Mouse (Mus musculus) urinary bladder, postnatal 4 days (tissue): ENCODE data around the gene Hif3a.

ENCODE experiments used
- DNase-seq, 2 experiments: peaks; one replicate each; pipeline ENCODE4 v3.0.0; 2021 to 2022; ENCODE audit warnings: low spot score in 2 of 2

The Hif3a gene

GRCm38 (mm10) chr7:16992451-16992807 is 69.8 kb downstream of the Hif3a start, which contains the start of gene Ccdc8:
TSS of gene Ccdc8 (plus strand) at chr7:16992708.
- DNase-seq = no peak

GRCm38 (mm10) chr7:16991681-16992450 is 70.4 kb downstream of the Hif3a start:
- DNase-seq = peak in 1 of 2 experiments; percentile 59

GRCm38 (mm10) chr7:16990006-16990744 is 72.1 kb downstream of the Hif3a start:
- DNase-seq = peak in 1 of 2 experiments; percentile 24

GRCm38 (mm10) chr7:16988405-16988804 is 73.8 kb downstream of the Hif3a start:
- DNase-seq = peak in 1 of 2 experiments; percentile 84

GRCm38 (mm10) chr7:16987541-16988149 is 74.6 kb downstream of the Hif3a start:
- DNase-seq = no peak

GRCm38 (mm10) chr7:16982859-16983568 is 79.2 kb downstream of the Hif3a start, which contains the start of gene Gm42372:
TSS of gene Gm42372 (plus strand) at chr7:16983086.
- DNase-seq = no peak
